Mouse (Mus musculus) lung, postnatal 4 days (tissue): ENCODE measurements around the gene Hspa2.
"Not testable (repeated sequence)": the region's sequence is repeated elsewhere in the genome, so short reads cannot be mapped to it uniquely, and the experiment has no call there.

Experiments used
- DNase-seq, 2 experiments: peaks; one replicate each; pipeline ENCODE4 v3.0.0; 2021

The Hspa2 gene

GRCm38 (mm10) chr12:76435549-76435948 is 31.6 kb downstream of the Hspa2 start:
- no peak for DNase-seq

- not testable (repeated sequence) for DNase-seq
Observed at GRCm38 (mm10) chr12:76443488-76443887, 39.5 kb downstream of the Hspa2 start.

DNA sequence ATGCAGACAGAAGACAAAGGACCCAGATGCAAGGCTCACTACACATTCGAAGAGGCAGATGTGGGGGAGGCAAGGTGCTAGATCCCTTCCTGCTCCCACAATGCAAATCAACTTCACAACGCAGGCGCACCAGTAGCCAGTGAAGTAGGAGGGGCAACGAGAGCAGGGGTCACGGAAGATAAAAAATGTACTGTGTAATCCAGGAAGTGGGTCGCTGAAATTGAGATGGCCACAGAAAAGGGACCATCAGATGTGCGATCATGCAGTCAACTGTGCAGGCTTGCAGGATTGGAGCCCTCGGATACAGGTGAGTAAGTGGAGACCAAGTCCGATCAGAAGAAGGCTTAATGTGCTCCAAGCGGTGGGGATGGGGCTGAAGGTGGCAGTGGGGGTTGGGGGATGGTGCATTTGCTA is 40.4 kb downstream of the Hspa2 start:
- no peak for DNase-seq

GRCm38 (mm10) chr12:76444862-76445261 is 40.9 kb downstream of the Hspa2 start:
- DNase-seq, result no peak

- no peak for DNase-seq
Observed at GRCm38 (mm10) chr12:76446201-76446600, 42.2 kb downstream of the Hspa2 start.

GRCm38 (mm10) chr12:76448127-76448526 is 44.2 kb downstream of the Hspa2 start:
- no peak for DNase-seq

GRCm38 (mm10) chr12:76452203-76452602 is 48.2 kb downstream of the Hspa2 start:
- no peak for DNase-seq
